Comparison of ENCODE assay signal across 10 mouse cellular contexts in the genomic region with DNA sequence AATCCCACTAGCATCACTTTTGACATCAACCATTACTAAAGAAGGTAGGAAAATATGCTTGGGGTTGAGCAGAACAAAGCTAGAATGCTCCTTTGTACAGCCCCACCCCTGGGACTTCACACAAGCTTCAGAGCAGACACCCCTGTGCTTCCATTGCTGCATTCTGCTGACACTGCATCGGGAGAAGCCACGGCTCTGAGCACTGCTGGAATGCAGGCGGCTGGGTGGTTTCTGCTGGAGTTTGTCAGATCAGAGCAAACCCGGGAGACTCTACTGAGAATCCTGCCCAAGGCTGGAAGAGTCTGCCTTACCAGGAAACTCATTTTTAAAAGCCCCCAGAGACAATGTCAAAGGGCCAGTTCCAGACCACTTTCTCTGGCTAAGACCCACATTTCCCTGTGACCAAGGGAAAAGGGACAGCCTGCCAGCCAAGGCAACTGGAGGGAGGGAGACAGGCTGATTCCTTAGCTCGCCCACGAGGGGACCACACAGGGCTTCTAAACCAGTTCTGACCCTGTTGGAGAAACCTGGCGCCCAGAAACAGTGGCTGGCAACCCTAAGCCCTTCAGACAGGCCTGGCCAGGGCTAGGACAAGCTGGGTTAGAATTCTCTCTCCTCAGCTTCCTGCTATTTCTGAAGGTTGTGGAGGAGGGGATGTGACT. TPM values are rescaled to one million over a fixed set of nuclear protein-coding genes. Genes with fewer than 3 reads are reported as not detected.
DNase-seq lines count a peak whose midpoint lies in the region; ATAC-seq and TF ChIP-seq lines count a peak whose summit lies in the region.
"Had no signal": no experiment of that assay in that cellular context is flagged by ENCODE, and none has a peak within 500 bp of the region (broad histone marks: within the 10 kb centered on the region; RNA-seq: fewer than 3 reads in every experiment).

No protein-coding gene starts in this region.

- peak overlapping the region; percentile 73 for H3K27ac ChIP-seq in left cerebral cortex, adult 2 months
- H3K27ac ChIP-seq in brown adipose tissue, adult 24 weeks (replicated peaks; ENCODE audit: low read depth, low read length): peak overlapping the region; percentile 57
- peak overlapping the region; percentile 33; the same call in 1 of the 2 replicates for H3K27ac ChIP-seq in limb, embryonic 15.5 days

- H3K9ac ChIP-seq in limb, embryonic 15.5 days: no peak overlapping the region

- no peak for DNase-seq in left cerebral cortex, adult 2 months (ENCODE audit: extremely low spot score in 1 of 2, low spot score in 2 of 2)
- DNase-seq in left cerebral cortex, adult 18-20 months (ENCODE audit: low spot score in 2 of 2): no peak
- DNase-seq in heart, postnatal 10 days: peak; percentile 51 to 60
- DNase-seq in embryo, embryonic 11 days: no peak
- DNase-seq: midbrain, embryonic 14.5 days; thymus, postnatal 4 days had no signal

- ATAC-seq in limb, embryonic 15.5 days (ENCODE audit: insufficient number of reproducible peaks, low FRiP score, low TSS enrichment, low read depth): no peak
- ATAC-seq in inflammation-experienced regulatory T-cells, adult 6 months: no peak
- no peak for ATAC-seq in megakaryocyte-erythroid progenitor cell, adult 5-6 weeks (replicated peaks; ENCODE audit: low FRiP score, low TSS enrichment, poor library complexity, severe bottlenecking)

- intact Hi-C loops in left cerebral cortex, adult 2 months (cut with DNase I): no loop called here
- intact Hi-C loops in heart, postnatal 10 days (cut with DNase I): no loop called here

- H3K27me3 ChIP-seq in limb, embryonic 15.5 days: no peaks in the 10 kb centered on the region

- H3K9me3 ChIP-seq in limb, embryonic 15.5 days: no peaks in the 10 kb centered on the region

- WGBS in limb, embryonic 15.5 days: 48% methylated on average over 7 of the region's 7 CpGs

- no peak overlapping the region for H3K4me2 ChIP-seq in limb, embryonic 15.5 days

- peaks cover 37% of the 10 kb centered on the region for H3K4me1 ChIP-seq in brown adipose tissue, adult 24 weeks (ENCODE audit: control insufficient read depth, insufficient read depth, insufficient read length, low read length)
- H3K4me1 ChIP-seq in limb, embryonic 15.5 days: peaks cover 34% of the 10 kb centered on the region

- no peak for TF ChIP-seq CTCF in left cerebral cortex, adult 2 months (IDR thresholded peaks at IDR 0.05)

- H3K4me3 ChIP-seq in left cerebral cortex, adult 2 months: no peak overlapping the region
- H3K4me3 ChIP-seq in brown adipose tissue, adult 24 weeks (ENCODE audit: insufficient read depth, low read depth, low read length): no peak overlapping the region
- H3K4me3 ChIP-seq in limb, embryonic 15.5 days: no peak overlapping the region

- H3K36me3 ChIP-seq in limb, embryonic 15.5 days: peaks cover 5% of the 10 kb centered on the region; the same call in 1 of the 2 replicates

RNA-seq across cellular contexts. Expression of a gene that starts 21.2 kb away (rescaled TPM):
- 100 to 1,000 TPM; 288 to 319 TPM for total RNA-seq in left cerebral cortex, adult 2 months (2021)
- 100 to 1,000 TPM; 306 to 326 TPM for total RNA-seq in left cerebral cortex, adult 18-20 months (2021)
- polyA plus RNA-seq in brown adipose tissue, adult 24 weeks (2012; ENCODE audit: insufficient read depth, insufficient read length, missing spikeins): 52.7 and 65.1 TPM in 2 replicates
- 10 to 100 TPM; 60.1 to 64.0 TPM for total RNA-seq in heart, postnatal 10 days (2021)
- 97.4 and 103 TPM in 2 replicates for polyA plus RNA-seq in limb, embryonic 15.5 days (2015; fragmentation: Nextera tagmentation; extraction: Ambion mirVana)
- 10 to 100 TPM; 31.8 to 38.3 (median 38.3) TPM for polyA plus RNA-seq in inflammation-experienced regulatory T-cells, adult 6 months (2017; shearing (Covaris generic))
- 51.9 and 70.3 TPM in 2 replicates for total RNA-seq in megakaryocyte-erythroid progenitor cell, adult 5-6 weeks (2014; fragmentation: Nextera tagmentation)
- total RNA-seq in megakaryocyte-erythroid progenitor cell, adult 5-6 weeks (2017): 21.0 and 32.0 TPM in 2 replicates

RNA-seq across cellular contexts. Expression of a gene that starts 26.1 kb away (rescaled TPM):
- total RNA-seq in left cerebral cortex, adult 2 months (2021): not detected
- total RNA-seq in left cerebral cortex, adult 18-20 months (2021): not detected
- not detected in 2 replicates for polyA plus RNA-seq in brown adipose tissue, adult 24 weeks (2012; ENCODE audit: insufficient read depth, insufficient read length, missing spikeins)
- 1 to 10 TPM in 1 of 2 experiments, under 1 TPM in 1; 0.60 to 2.1 TPM for total RNA-seq in heart, postnatal 10 days (2021)
- polyA plus RNA-seq in limb, embryonic 15.5 days (2015; fragmentation: Nextera tagmentation; extraction: Ambion mirVana): 1.2 and 1.9 TPM in 2 replicates
- polyA plus RNA-seq in inflammation-experienced regulatory T-cells, adult 6 months (2017; shearing (Covaris generic)): not detected
- total RNA-seq in megakaryocyte-erythroid progenitor cell, adult 5-6 weeks (2014; fragmentation: Nextera tagmentation): 0.20 TPM in 1 of 2 replicates, not detected in the other
- total RNA-seq in megakaryocyte-erythroid progenitor cell, adult 5-6 weeks (2017): 0.19 TPM in 1 of 2 replicates, not detected in the other

RNA-seq across cellular contexts. Expression of a gene that starts 48.0 kb away (rescaled TPM):
- total RNA-seq in left cerebral cortex, adult 2 months (2021): 10 to 100 TPM; 43.0 to 48.7 TPM
- 10 to 100 TPM; 41.8 to 42.5 TPM for total RNA-seq in left cerebral cortex, adult 18-20 months (2021)
- polyA plus RNA-seq in brown adipose tissue, adult 24 weeks (2012; ENCODE audit: insufficient read depth, insufficient read length, missing spikeins): 8.7 and 10.2 TPM in 2 replicates
- total RNA-seq in heart, postnatal 10 days (2021): 10 to 100 TPM; 14.8 to 16.8 TPM
- 40.0 and 42.2 TPM in 2 replicates for polyA plus RNA-seq in limb, embryonic 15.5 days (2015; fragmentation: Nextera tagmentation; extraction: Ambion mirVana)
- polyA plus RNA-seq in inflammation-experienced regulatory T-cells, adult 6 months (2017; shearing (Covaris generic)): 1 to 10 TPM; 1.1 to 2.2 (median 1.8) TPM
- total RNA-seq in megakaryocyte-erythroid progenitor cell, adult 5-6 weeks (2014; fragmentation: Nextera tagmentation): 8.4 and 12.8 TPM in 2 replicates
- total RNA-seq in megakaryocyte-erythroid progenitor cell, adult 5-6 weeks (2017): 2.2 and 3.8 TPM in 2 replicates

Comparison
In these comparisons a context has a peak if more than half of its experiments do, and no peak if none do; other contexts are left out.
1. DNase-seq: peak in heart, postnatal 10 days (2 of 2); none in left cerebral cortex, adult 2 months (0 of 2), left cerebral cortex, adult 18-20 months (0 of 2) and embryo, embryonic 11 days (single experiment).
2. RNA of a gene that starts 21.2 kb away (total RNA-seq): 306 to 326 TPM in left cerebral cortex, adult 18-20 months and 288 to 319 TPM in left cerebral cortex, adult 2 months; 21.0 to 70.3 TPM in megakaryocyte-erythroid progenitor cell, adult 5-6 weeks and 60.1 to 64.0 TPM in heart, postnatal 10 days; every median in the first group is over 4 times any median in the second.
3. Peak in every context shown above with its lines, with median percentiles within 50 percentile points of each other: H3K27ac ChIP-seq.